Mouse (Mus musculus) ovary, adult 18-20 months (tissue): ENCODE measurements around the gene Vbp1.

Experiments
- DNase-seq: peaks from one replicate; pipeline ENCODE4 v3.0.0; 2022; ENCODE audit warnings: low spot score, mixed read lengths

The Vbp1 gene

GRCm38 (mm10) chrX:75514179-75514972 is at the start of gene Vbp1:
TSS of gene Vbp1 (plus strand) at chrX:75514299.
- peak; percentile 80 for DNase-seq

GRCm38 (mm10) chrX:75475182-75475644 is 38.9 kb upstream of the Vbp1 start:
- DNase-seq, result peak; percentile 47

- DNase-seq, result peak; percentile 55
Measured at GRCm38 (mm10) chrX:75489886-75490285, 24.2 kb upstream of the Vbp1 start.

- DNase-seq, result no peak
Measured at GRCm38 (mm10) chrX:75513787-75514178, 316 bp upstream of the Vbp1 start.

GRCm38 (mm10) chrX:75577582-75578324 is 63.7 kb downstream of the Vbp1 start, which contains the start of gene Rab39b:
TSS of gene Rab39b (minus strand) at chrX:75578231.
- DNase-seq, result no peak

- no peak for DNase-seq
Measured at GRCm38 (mm10) chrX:75578539-75578938, 64.4 kb downstream of the Vbp1 start.
